8 mouse cellular contexts compared by ENCODE assay signal in genomic region chr17:34564796-34565195, GRCm38 (mm10). TPM values are rescaled to one million over a fixed set of nuclear protein-coding genes. Genes with fewer than 3 reads are reported as not detected.
A peak's percentile ranks its signal among the peaks of the same experiment; 100 is the strongest.
DNase-seq lines count a peak whose midpoint lies in the region; ATAC-seq and TF ChIP-seq lines count a peak whose summit lies in the region.

No protein-coding gene starts in this region.

- H3K4me2 ChIP-seq in heart, postnatal 0 days (ENCODE audit: low read depth, low read length): peak overlapping the region; percentile 58
- no peak overlapping the region for H3K4me2 ChIP-seq in midbrain, embryonic 16.5 days (ENCODE audit: low read length)

- 21% methylated on average over 3 of the region's 3 CpGs for WGBS in heart, postnatal 0 days
- whole genome bisulfite sequencing in midbrain, embryonic 16.5 days: 57% methylated on average over 3 of the region's 3 CpGs

- intact Hi-C loops in gastrocnemius, adult 2 months (cut with DNase I): no loop called here
- intact Hi-C loops in gastrocnemius, postnatal 36 days (cut with DNase I): no loop called here

- peak; percentile 56; the same call in 1 of the 2 replicates for TF ChIP-seq EP300 in heart, postnatal 0 days (IDR thresholded peaks at IDR 0.05; ENCODE audit: low read depth)

- TF ChIP-seq CTCF in gastrocnemius, adult 2 months (IDR thresholded peaks at IDR 0.05): no peak
- TF ChIP-seq CTCF in heart, postnatal 0 days (IDR thresholded peaks at IDR 0.05; ENCODE audit: low read depth): no peak

- H3K4me3 ChIP-seq in gastrocnemius, adult 2 months: peak overlapping the region; percentile 71
- H3K4me3 ChIP-seq in heart, postnatal 0 days (ENCODE audit: low read depth, low read length): peak overlapping the region; percentile 40
- H3K4me3 ChIP-seq in midbrain, embryonic 16.5 days (ENCODE audit: low read depth, low read length): no peak overlapping the region

- peak overlapping the region; percentile 90 for H3K27ac ChIP-seq in gastrocnemius, adult 2 months
- peak overlapping the region; percentile 93 for H3K27ac ChIP-seq in heart, postnatal 0 days (ENCODE audit: low read depth)
- H3K27ac ChIP-seq in midbrain, embryonic 16.5 days (ENCODE audit: low read length): peak overlapping the region; percentile 29; the same call in 1 of the 2 replicates

- peak; percentile 47 for DNase-seq in gastrocnemius, adult 2 months
- DNase-seq in gastrocnemius, postnatal 36 days: no peak
- DNase-seq in heart, postnatal 0 days (ENCODE audit: low spot score): peak; percentile 78
- peak; percentile 75 for DNase-seq in kidney, postnatal 14 days
- no peak for DNase-seq in urinary bladder, postnatal 4 days (ENCODE audit: low spot score in 2 of 2)
- no peak for DNase-seq in thymus, postnatal 14 days
- DNase-seq in layer of hippocampus, adult 9-11 months: no peak

- H3K9me3 ChIP-seq in heart, postnatal 0 days (replicated peaks; ENCODE audit: control insufficient read depth, low read length): no peaks in the 10 kb centered on the region
- H3K9me3 ChIP-seq in midbrain, embryonic 16.5 days (replicated peaks; ENCODE audit: control insufficient read depth, low read length, poor library complexity, severe bottlenecking): no peaks in the 10 kb centered on the region

- H3K36me3 ChIP-seq in heart, postnatal 0 days (replicated peaks; ENCODE audit: control insufficient read depth, insufficient read depth, low read length): no peaks in the 10 kb centered on the region
- H3K36me3 ChIP-seq in midbrain, embryonic 16.5 days (ENCODE audit: control insufficient read depth, insufficient read depth, low read length): no peaks in the 10 kb centered on the region

- H3K9ac ChIP-seq in heart, postnatal 0 days (replicated peaks; ENCODE audit: low read depth, low read length): peak overlapping the region; percentile 34; the same call in 1 of the 2 replicates
- H3K9ac ChIP-seq in midbrain, embryonic 16.5 days (ENCODE audit: low read depth, low read length): no peak overlapping the region

- ATAC-seq in heart, postnatal 0 days (ENCODE audit: insufficient read depth, low read depth): peak; percentile 67
- ATAC-seq in midbrain, embryonic 16.5 days: no peak

- H3K27me3 ChIP-seq in heart, postnatal 0 days (ENCODE audit: control insufficient read depth, insufficient read depth, low read length): no peaks in the 10 kb centered on the region; the same call in 1 of the 2 replicates
- H3K27me3 ChIP-seq in midbrain, embryonic 16.5 days (ENCODE audit: control insufficient read depth, insufficient read depth, low read depth, low read length): no peaks in the 10 kb centered on the region

- peaks cover 5% of the 10 kb centered on the region; the same call in 1 of the 2 replicates for H3K4me1 ChIP-seq in heart, postnatal 0 days (ENCODE audit: control insufficient read depth, insufficient read depth)
- no peaks in the 10 kb centered on the region for H3K4me1 ChIP-seq in midbrain, embryonic 16.5 days (ENCODE audit: control insufficient read depth, insufficient read depth, low read length)

RNA-seq across cellular contexts. Expression of gene Notch4, which starts 0.7 kb away (rescaled TPM):
- total RNA-seq in gastrocnemius, adult 2 months (2021): 10 to 100 TPM; 10.5 to 11.4 TPM
- total RNA-seq in gastrocnemius, postnatal 36 days (2021): 10 to 100 TPM; 11.0 to 14.0 TPM
- total RNA-seq in heart, postnatal 0 days (2014; rRNA removed; ENCODE audit: low replicate concordance): 40.7 and 43.2 TPM in 2 replicates
- 6.3 and 6.8 TPM in 2 replicates for polyA plus RNA-seq in heart, postnatal 0 days (2015; fragmentation: Nextera tagmentation; extraction: Ambion mirVana)
- polyA plus RNA-seq in midbrain, embryonic 16.5 days (2015; fragmentation: Nextera tagmentation; extraction: Ambion mirVana): 5.9 and 6.7 TPM in 2 replicates

RNA-seq across cellular contexts. Expression of gene Gpsm3, which starts 24.8 kb away (rescaled TPM):
- total RNA-seq in gastrocnemius, adult 2 months (2021): 1 to 10 TPM; 1.8 to 2.4 TPM
- total RNA-seq in gastrocnemius, postnatal 36 days (2021): 1 to 10 TPM; 1.9 to 2.8 TPM
- total RNA-seq in heart, postnatal 0 days (2014; rRNA removed; ENCODE audit: low replicate concordance): 0.53 and 3.1 TPM in 2 replicates
- polyA plus RNA-seq in heart, postnatal 0 days (2015; fragmentation: Nextera tagmentation; extraction: Ambion mirVana): 5.9 and 6.0 TPM in 2 replicates
- polyA plus RNA-seq in midbrain, embryonic 16.5 days (2015; fragmentation: Nextera tagmentation; extraction: Ambion mirVana): 3.9 and 4.3 TPM in 2 replicates

RNA-seq across cellular contexts. Expression of gene Pbx2, which starts 26.3 kb away (rescaled TPM):
- total RNA-seq in gastrocnemius, adult 2 months (2021): 10 to 100 TPM; 14.0 to 14.6 TPM
- total RNA-seq in gastrocnemius, postnatal 36 days (2021): 10 to 100 TPM; 12.1 to 13.9 TPM
- total RNA-seq in heart, postnatal 0 days (2014; rRNA removed; ENCODE audit: low replicate concordance): 42.6 and 59.1 TPM in 2 replicates
- 3.3 and 4.4 TPM in 2 replicates for polyA plus RNA-seq in heart, postnatal 0 days (2015; fragmentation: Nextera tagmentation; extraction: Ambion mirVana)
- polyA plus RNA-seq in midbrain, embryonic 16.5 days (2015; fragmentation: Nextera tagmentation; extraction: Ambion mirVana): 9.4 and 9.7 TPM in 2 replicates

RNA-seq across cellular contexts. Expression of gene Ager, which starts 32.9 kb away (rescaled TPM):
- total RNA-seq in gastrocnemius, adult 2 months (2021): under 1 TPM in 1 of 2 experiments, not detected in 1; 0.31 TPM
- under 1 TPM in 1 of 2 experiments, not detected in 1; 0.28 TPM for total RNA-seq in gastrocnemius, postnatal 36 days (2021)
- 2.7 and 5.8 TPM in 2 replicates for total RNA-seq in heart, postnatal 0 days (2014; rRNA removed; ENCODE audit: low replicate concordance)
- polyA plus RNA-seq in heart, postnatal 0 days (2015; fragmentation: Nextera tagmentation; extraction: Ambion mirVana): 0.85 and 1.9 TPM in 2 replicates
- 0.95 and 1.1 TPM in 2 replicates for polyA plus RNA-seq in midbrain, embryonic 16.5 days (2015; fragmentation: Nextera tagmentation; extraction: Ambion mirVana)

RNA-seq across cellular contexts. Expression of gene Rnf5, which starts 38.7 kb away (rescaled TPM):
- 10 to 100 TPM; 16.8 to 24.0 TPM for total RNA-seq in gastrocnemius, adult 2 months (2021)
- total RNA-seq in gastrocnemius, postnatal 36 days (2021): 10 to 100 TPM; 17.3 to 18.0 TPM
- total RNA-seq in heart, postnatal 0 days (2014; rRNA removed; ENCODE audit: low replicate concordance): 29.6 and 42.5 TPM in 2 replicates
- 79.9 and 86.5 TPM in 2 replicates for polyA plus RNA-seq in heart, postnatal 0 days (2015; fragmentation: Nextera tagmentation; extraction: Ambion mirVana)
- polyA plus RNA-seq in midbrain, embryonic 16.5 days (2015; fragmentation: Nextera tagmentation; extraction: Ambion mirVana): 291 and 298 TPM in 2 replicates

Comparison
In these comparisons a context has a peak if more than half of its experiments do, and no peak if none do; other contexts are left out.
1. DNase-seq: peak in gastrocnemius, adult 2 months (single experiment), heart, postnatal 0 days (single experiment) and kidney, postnatal 14 days (single experiment); none in gastrocnemius, postnatal 36 days (0 of 2), urinary bladder, postnatal 4 days (0 of 2), thymus, postnatal 14 days (single experiment) and layer of hippocampus, adult 9-11 months (single experiment).
2. H3K27ac ChIP-seq: peak in every context shown above with its lines; median percentile 93 in heart, postnatal 0 days; 90 in gastrocnemius, adult 2 months; 29 in midbrain, embryonic 16.5 days.